Mouse (Mus musculus): ENCODE measurements at regions not wholly inside any gene's neighbourhood (a gene's known extent, or its start where the extent isn't known, plus 50 kb on each side); places are given as distances from the start of the nearest gene placed in this dataset.

DNA sequence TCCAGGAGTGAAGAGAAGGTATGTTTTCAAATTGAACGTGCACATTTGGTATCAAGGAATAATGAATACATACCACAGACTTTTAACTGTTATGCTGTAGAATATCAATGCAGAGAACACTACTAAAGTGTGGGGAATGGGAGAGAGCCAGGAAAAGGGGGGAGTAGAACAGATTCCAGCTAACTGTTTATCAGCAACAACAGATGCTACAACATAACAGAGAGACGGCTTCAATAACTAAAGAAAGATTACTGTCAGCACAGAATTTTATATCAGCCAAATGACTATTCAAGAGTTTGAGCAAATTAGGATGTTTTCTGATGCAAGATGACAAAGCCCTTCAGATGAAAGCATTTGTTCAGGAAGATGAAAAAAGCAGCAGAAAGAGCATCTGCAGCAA, 183.0 kb downstream of the Cox7c start:
- ATAC-seq (ENCODE audit: low FRiP score), result no peak
- Histone ChIP-seq H3K4me2 (no peak overlapping the region), H3K9me3 (no peaks in the 10 kb centered on the region), H3K9ac (no peak overlapping the region), H3K27me3 (no peaks in the 10 kb centered on the region), H3K27ac (no peak overlapping the region), H3K4me1 (no peaks in the 10 kb centered on the region), H3K36me3 (replicated peaks) (no peaks in the 10 kb centered on the region), H3K4me3 (replicated peaks) (no peak overlapping the region)
- 92% methylated on average over 2 of the region's 2 CpGs for WGBS

DNA sequence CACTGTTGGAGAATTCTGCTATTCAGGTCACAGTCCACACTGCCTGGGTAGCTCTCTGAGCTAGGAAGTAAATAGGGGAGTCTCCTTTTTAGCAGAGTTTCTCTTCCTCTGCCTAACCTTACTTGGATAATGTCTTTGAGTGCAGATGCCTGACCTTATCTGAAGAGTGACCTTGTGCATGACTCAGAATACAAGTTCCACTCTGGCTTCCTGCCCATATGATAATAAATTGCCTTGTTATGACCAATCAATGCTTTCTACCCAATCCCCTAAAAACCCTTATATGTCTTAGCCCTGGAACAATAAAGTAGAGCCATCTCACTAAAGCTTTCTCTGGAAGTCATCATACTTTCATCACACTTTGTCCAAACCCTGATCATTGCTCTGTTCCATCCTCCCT, 198.4 kb downstream of the Cox7c start:
- no peak for ATAC-seq (ENCODE audit: low FRiP score)
- no peaks in the 10 kb centered on the region for H3K4me1 ChIP-seq

DNA sequence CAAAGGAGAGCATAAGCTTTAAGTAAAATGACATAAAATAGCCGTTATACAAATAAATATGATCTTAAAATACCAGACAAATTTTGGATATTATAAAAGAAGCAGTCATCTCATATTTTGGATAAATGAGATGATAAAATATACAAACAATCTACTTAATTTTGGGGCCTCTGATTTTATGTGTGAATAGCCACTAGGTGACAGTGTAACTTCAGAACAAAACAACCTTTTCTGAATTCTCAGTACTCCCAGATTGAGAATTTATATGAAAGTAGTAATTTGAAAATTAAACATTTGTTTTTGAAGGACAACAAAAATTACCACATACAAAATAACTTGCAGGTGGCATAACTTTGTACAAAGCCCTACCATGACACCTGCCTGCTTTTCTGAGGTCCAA, 216.8 kb downstream of the Cox7c start:
- 88% methylated on average over 1 of the region's 1 CpGs for WGBS
- no peak overlapping the region for H3K4me2 ChIP-seq
- no peak overlapping the region for H3K27ac ChIP-seq
- H3K9me3 ChIP-seq, result no peaks in the 10 kb centered on the region
- no peak for ATAC-seq (ENCODE audit: low FRiP score)
- H3K27me3 ChIP-seq, result no peaks in the 10 kb centered on the region
- no peaks in the 10 kb centered on the region for H3K4me1 ChIP-seq
- no peaks in the 10 kb centered on the region for H3K36me3 ChIP-seq (replicated peaks)
- H3K9ac ChIP-seq, result no peak overlapping the region
- H3K4me3 ChIP-seq (replicated peaks), result no peak overlapping the region

More for the DNA sequence above, 198.4 kb downstream of the Cox7c start:
- no peak overlapping the region for H3K4me3 ChIP-seq (replicated peaks)
- H3K4me2 ChIP-seq, result no peak overlapping the region
- no peak overlapping the region for H3K27ac ChIP-seq
- H3K9me3 ChIP-seq, result no peaks in the 10 kb centered on the region
- no peaks in the 10 kb centered on the region for H3K27me3 ChIP-seq
- H3K9ac ChIP-seq, result no peak overlapping the region
- no peaks in the 10 kb centered on the region for H3K36me3 ChIP-seq (replicated peaks)
